Mouse (Mus musculus): ENCODE results near the gene Hist1h2aa. TPM values are rescaled to one million over a fixed set of nuclear protein-coding genes. Genes with fewer than 3 reads are reported as not detected.
A peak's percentile ranks its signal among the peaks of the same experiment; 100 is the strongest.

Gene Hist1h2aa
- total RNA-seq, 2 experiments from 2014 or later, result not detected

DNA sequence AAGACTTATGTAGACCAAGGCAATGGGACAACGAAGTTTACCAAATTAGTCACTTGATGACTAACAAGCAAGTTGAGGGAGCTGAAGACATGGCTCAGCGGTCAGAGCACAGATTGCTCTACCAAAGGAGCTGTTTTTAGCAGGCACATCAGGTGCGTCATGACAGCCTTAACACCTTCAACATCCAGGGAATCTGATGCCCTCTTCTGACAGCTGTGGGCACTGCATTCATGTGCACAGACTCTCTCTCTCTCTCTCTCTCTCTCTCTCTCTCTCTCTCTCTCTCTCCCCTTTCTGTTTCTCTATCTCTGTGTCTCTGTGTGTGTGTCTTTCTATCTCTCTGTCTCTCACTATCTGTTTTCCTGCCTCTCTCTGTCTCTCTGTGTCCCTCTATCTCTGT, 16.7 kb downstream of the Hist1h2aa start:
- Histone ChIP-seq H3K27ac (no peak overlapping the region), H3K4me3 (no peak overlapping the region)
- intact Hi-C loops (cut with DNase I), result loop anchor here (5.0 kb wide), 1 partner anchor 119 kb away; no protein-coding TSS in a partner anchor
- no peak for DNase-seq (ENCODE audit: extremely low spot score in 1 of 2, low spot score in 2 of 2)
- peak; percentile 28 for TF ChIP-seq CTCF (IDR thresholded peaks at IDR 0.05)

DNA sequence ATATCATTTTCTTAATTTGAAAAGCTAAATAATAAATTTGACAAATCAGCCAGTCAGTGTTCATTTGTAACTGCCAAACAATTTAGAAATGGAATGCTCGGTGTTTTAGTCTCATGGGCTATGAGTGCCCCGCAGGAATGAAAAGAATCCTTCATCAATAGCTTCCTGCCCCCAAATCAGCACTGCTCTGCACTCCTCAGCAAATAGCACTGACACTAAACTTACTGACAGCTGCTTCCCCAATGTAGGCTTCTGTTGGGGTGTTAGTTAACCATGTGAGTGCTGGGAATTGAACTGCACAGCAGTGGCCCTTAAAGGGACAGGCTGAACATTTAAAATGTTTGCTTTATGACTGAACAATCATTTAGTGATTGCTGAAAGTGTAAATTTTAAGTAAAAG, 25.5 kb downstream of the Hist1h2aa start:
- no peak for DNase-seq (ENCODE audit: extremely low spot score in 1 of 2, low spot score in 2 of 2)
- no peak overlapping the region for H3K4me3 ChIP-seq
- intact Hi-C loops (cut with DNase I), result no loop called here
- H3K27ac ChIP-seq, result no peak overlapping the region
- no peak for TF ChIP-seq CTCF (IDR thresholded peaks at IDR 0.05)

DNA sequence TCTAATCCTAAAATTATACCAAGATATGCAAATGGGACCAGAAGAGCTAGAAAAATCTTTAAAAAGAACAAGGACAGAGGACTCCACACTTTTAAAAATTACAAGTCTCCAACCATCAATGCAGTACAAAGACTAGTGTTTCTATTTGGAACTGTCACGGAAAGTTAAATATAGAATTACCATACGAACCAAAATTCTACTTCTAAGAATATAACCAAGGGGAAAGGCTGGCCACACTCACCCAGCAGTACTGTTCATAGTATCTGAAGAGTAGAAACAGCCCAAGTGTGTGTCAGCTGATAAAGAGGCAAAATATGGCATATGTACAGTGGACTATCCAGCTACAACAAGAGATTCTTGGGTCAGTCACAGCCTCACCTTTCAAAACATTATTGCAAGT, 30.6 kb downstream of the Hist1h2aa start:
- no peak for DNase-seq (ENCODE audit: extremely low spot score in 1 of 2, low spot score in 2 of 2)
- intact Hi-C loops (cut with DNase I), result no loop called here
- TF ChIP-seq CTCF (IDR thresholded peaks at IDR 0.05), result no peak; the same call in none of the 2 replicates
- no peak overlapping the region for H3K4me3 ChIP-seq
- no peak overlapping the region for H3K27ac ChIP-seq

DNA sequence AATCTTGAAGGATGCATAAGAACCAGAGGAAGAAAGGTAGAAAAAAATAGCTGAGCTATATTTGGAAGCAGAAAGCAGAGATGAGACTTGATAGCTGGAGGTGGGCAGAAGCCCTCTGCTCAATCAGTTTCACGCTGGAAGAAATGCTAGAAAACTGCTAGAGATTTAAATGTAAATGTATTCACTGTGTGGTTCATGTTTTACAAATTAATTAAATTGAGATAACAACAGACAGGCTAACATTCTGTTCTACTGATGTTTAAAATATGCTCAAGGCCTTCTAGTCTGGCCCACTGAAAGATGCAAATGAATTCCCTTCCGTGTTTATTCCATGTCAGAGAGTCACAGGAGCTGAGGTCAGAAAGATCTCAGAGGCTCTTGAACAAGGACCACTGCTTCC, 37.6 kb downstream of the Hist1h2aa start:
- intact Hi-C loops (cut with DNase I), result no loop called here
- Histone ChIP-seq H3K4me3 (no peak overlapping the region), H3K27ac (no peak overlapping the region)
- no peak for DNase-seq (ENCODE audit: extremely low spot score in 1 of 2, low spot score in 2 of 2)
- TF ChIP-seq CTCF (IDR thresholded peaks at IDR 0.05), result no peak

GRCm38 (mm10) chr13:23972271-23972670, 38.0 kb downstream of the Hist1h2aa start:
- no peak for TF ChIP-seq CTCF (IDR thresholded peaks at IDR 0.05)
- Histone ChIP-seq H3K4me3 (no peak overlapping the region), H3K27ac (no peak overlapping the region)
- intact Hi-C loops (cut with DNase I), result no loop called here
- DNase-seq (ENCODE audit: extremely low spot score in 1 of 2, low spot score in 2 of 2), result no peak

Small RNA genes within 50 kb of the gene (microRNA-seq; reads per million reads assigned to microRNA genes)
- gene Gm44344, result 0 reads per million in 2 experiments

Other genes with a start within 250 kb of the Hist1h2aa start
- not detected for gene Hist1h1t, start 238.6 kb upstream of the Hist1h2aa start, total RNA-seq (2021)
- 100 to 1,000 TPM; 103 TPM for gene Hist1h4c, start 236.0 kb upstream of the Hist1h2aa start, total RNA-seq (2021)
- gene Hfe, start 223.6 kb upstream of the Hist1h2aa start, total RNA-seq (2021), result 1 to 10 TPM; 2.4 to 3.1 TPM
- 10 to 100 TPM; 53.4 to 53.7 TPM for gene Hist1h1c, start 195.7 kb upstream of the Hist1h2aa start, total RNA-seq (2021)
- 1 to 10 TPM; 1.0 to 1.3 TPM for gene Hist1h3c, start 188.9 kb upstream of the Hist1h2aa start, total RNA-seq (2021)
- gene Hist1h2bb, start 187.7 kb upstream of the Hist1h2aa start, total RNA-seq (2021), result 10 to 100 TPM; 12.3 to 19.0 TPM
- gene Hist1h2ab, start 183.3 kb upstream of the Hist1h2aa start, total RNA-seq (2021), result 10 to 100 TPM; 19.9 to 21.0 TPM
- gene Hist1h3b, start 182.2 kb upstream of the Hist1h2aa start, total RNA-seq (2021), result 1 to 10 TPM; 6.6 to 7.5 TPM
- gene Hist1h4b, start 177.4 kb upstream of the Hist1h2aa start, total RNA-seq (2021), result 10 to 100 TPM; 62.5 to 93.5 TPM
- gene Hist1h4a, start 173.2 kb upstream of the Hist1h2aa start, total RNA-seq (2021), result 10 to 100 TPM; 53.1 to 70.3 TPM
- 10 to 100 TPM; 31.1 to 37.0 TPM for gene Hist1h3a, start 172.1 kb upstream of the Hist1h2aa start, total RNA-seq (2021)
- gene Hist1h1a, start 170.8 kb upstream of the Hist1h2aa start, total RNA-seq (2021), result 10 to 100 TPM; 21.6 to 22.6 TPM
- gene Trim38, start 164.5 kb upstream of the Hist1h2aa start, total RNA-seq (2021), result not detected
- not detected for gene Slc17a2, start 127.5 kb upstream of the Hist1h2aa start, total RNA-seq (2021)
- gene Slc17a3, start 95.0 kb upstream of the Hist1h2aa start, total RNA-seq (2021), result not detected
- not detected for gene Slc17a1, start 66.7 kb upstream of the Hist1h2aa start, total RNA-seq (2021)
- gene Slc17a4, start 19.5 kb upstream of the Hist1h2aa start, total RNA-seq (2021), result not detected
- not detected for gene Hist1h2ba, start 306 bp upstream of the Hist1h2aa start, total RNA-seq (2021)
- under 1 TPM in 1 of 2 experiments, not detected in 1; 0.68 TPM for gene Scgn, start 56.8 kb downstream of the Hist1h2aa start, total RNA-seq (2021)